Mouse (Mus musculus): ENCODE data around the gene Tlr4.

Gene Tlr4

GRCm38 (mm10) chr4:66827463-66828162 is at the start of gene Tlr4:
Gene Tlr4 (plus strand): TSS chr4:66827584.
- DNase-seq, result peak; percentile 94

DNA sequence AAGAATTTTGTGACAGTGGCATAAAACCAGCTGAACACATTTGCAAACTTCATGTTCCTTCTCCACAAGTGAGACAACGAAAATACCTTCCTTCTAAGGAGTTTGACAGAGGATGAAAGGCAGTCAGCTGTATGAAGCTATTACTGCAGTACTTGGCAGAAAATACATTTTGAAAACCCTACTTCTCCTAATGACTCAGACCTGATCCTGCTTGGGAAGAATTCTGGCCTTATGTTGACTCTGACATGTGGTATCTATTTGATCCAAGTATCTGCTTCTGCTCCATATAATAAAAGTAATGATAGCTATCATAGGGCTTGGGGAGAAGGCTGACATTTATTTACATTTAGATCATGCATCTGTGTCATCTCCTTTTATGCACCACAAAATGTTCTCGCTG is 33.1 kb upstream of the Tlr4 start:
- no peak for DNase-seq

DNA sequence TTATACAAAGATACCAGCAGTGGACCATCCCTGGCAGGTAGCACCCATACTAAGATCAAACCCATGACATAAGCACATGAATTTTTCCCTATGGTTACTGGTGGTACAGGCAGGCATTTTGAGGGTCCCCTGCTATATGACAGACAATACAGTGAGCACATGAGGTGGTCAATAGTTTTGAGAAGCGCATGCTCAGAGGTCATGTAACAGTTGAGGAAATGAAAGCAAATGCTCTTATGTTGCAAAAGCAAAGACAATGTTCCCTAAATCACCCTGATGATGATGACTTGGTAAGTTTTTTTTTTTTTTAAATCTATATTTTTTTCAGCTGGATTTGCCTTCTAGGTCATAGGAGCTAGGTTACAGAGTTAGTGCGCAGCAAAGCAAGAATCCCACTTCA is 30.7 kb upstream of the Tlr4 start:
- DNase-seq, result peak; percentile 4

DNA sequence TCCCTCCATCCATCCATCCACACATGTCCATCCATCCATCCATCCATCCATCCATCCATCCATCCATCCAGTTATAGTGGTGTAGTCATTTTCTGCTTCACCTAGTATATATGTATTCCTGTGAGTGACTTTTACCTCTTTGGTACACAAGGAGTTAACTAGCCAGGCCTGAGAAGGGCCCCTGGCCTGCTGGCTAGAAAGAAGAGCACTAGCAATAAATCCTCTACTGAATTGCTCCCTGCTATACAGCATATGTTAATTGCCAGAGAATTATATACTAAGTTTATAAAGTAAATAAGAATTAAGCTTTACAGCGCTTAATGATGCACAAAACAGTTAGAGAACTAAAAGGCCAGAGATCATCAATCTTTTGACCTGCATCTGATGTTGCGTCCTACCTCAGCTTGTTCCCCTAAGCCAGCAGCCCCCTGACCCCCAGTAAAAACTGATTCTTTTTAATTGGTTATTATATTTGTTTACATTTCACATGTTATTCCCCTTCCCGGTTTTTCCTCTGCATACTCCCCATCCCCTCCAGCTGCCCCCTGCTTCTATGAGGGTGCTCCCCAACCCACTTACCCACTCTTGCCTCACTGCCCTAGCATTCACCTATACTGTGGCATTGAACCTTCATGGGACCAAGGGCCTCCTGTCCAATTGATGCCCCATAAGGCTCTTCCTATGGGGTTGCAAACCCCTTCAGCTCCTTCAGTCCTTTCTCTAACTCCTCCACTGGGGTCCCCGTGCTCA is 22.7 kb upstream of the Tlr4 start:
- DNase-seq, result no peak

DNA sequence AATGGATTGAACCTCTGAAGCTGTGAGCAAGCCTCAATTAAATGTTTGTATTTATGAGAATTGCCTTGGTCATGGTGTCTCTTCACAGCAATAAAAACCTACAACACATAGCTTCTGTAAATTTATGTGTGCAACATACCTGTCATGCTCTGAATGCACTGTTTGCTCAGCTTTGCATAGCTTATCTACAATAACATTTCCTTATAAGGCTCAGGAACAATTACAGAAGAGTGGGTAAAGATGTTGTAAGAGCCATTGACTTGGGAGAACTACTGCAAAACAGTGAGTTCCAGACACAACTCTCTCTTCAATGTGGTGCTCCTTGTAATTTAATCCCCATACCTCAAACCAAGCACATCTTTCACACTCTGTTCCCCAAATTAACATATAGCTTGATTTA is 21.6 kb upstream of the Tlr4 start:
- no peak for DNase-seq

- no peak for DNase-seq
Measured at GRCm38 (mm10) chr4:66816364-66817026, 10.9 kb upstream of the Tlr4 start.

DNA sequence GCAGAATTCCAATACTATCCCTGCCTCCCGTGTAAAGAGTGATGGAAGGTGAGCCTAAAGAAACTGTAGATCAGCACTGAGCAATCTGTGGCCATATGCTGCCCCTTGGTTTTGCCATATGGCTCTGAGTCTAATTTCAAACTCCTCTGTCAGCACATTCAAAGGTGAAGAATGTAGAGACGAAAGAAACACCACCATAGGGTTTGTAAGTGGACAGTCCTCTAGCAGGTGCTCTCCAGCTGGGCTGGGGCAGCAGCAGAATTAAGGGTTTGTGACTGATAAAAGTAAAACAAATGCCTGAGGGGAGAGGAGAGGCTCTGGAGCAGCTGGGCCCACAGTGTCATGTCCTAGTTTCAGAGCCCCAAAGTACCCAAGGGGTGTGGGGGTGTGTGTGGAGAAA is 6.2 kb upstream of the Tlr4 start:
- no peak for DNase-seq

GRCm38 (mm10) chr4:66821764-66822163 is 5.6 kb upstream of the Tlr4 start:
- DNase-seq, result no peak

DNA sequence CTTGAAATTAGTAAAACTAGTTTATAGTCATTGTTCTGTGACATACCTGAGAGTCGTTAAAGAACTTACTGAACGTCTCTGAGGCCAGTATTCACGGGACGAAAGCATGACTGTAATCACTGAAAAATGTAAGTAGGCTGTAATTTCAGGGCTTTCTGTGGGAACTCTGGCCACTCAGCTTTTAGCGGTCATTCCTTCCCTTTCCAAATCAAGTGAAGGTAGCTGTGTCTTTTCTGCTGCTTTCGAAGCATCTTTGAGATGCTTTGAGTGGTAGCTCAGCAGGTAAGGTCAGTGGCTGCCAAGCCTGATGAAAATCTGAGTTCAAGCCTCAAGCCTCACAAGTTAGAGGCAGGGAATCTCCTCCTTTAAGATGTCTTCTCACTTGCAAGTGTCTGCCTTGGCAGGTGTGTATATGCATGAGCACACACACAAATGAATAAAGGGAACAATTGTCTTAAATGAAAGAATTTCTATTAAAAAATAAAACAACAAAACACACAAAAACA is 832 bp downstream of the Tlr4 start:
- DNase-seq, result no peak

- peak; percentile 54 for DNase-seq
Measured at GRCm38 (mm10) chr4:66828686-66829085, 1.3 kb downstream of the Tlr4 start.

DNA sequence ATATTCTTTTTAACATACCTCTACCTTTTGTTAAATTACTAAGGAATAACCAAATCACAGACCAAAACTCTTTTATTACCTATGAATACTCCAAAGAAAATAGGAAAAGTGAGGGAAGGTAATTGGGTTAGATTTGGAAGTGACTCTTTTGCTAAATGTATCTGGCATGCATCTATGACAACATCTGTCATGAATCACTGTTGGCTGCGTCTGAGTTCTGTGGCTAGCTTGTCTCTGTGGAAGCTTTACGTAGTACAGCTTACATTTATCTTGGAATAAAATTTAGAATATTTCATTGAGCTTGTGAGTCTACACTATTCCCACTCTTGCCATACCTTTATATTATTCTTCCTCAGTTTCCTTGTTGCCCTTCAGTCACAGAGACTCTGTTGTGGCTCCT is 10.7 kb downstream of the Tlr4 start:
- DNase-seq, result no peak

DNA sequence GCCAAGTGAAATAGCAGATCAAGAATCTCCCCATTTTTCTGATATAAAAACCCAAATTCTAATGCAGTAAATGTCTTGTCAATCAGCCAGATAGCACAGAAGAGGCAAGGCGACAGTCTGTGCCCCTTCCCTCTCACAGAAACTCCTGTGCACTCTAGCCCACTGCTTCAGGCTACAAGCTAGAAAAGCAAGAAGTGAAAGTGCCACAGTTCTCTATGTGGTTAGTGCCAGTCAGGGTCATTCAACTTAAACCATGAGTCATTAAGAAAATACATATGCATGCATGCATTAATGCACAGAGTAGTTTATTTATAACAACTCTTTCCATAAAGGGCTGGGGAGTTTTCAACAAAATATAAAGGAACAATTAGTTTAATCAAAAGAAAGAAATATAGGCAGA is 15.9 kb downstream of the Tlr4 start:
- peak; percentile 42 for DNase-seq

GRCm38 (mm10) chr4:66852011-66852410 is 24.6 kb downstream of the Tlr4 start:
- DNase-seq, result peak; percentile 75

DNA sequence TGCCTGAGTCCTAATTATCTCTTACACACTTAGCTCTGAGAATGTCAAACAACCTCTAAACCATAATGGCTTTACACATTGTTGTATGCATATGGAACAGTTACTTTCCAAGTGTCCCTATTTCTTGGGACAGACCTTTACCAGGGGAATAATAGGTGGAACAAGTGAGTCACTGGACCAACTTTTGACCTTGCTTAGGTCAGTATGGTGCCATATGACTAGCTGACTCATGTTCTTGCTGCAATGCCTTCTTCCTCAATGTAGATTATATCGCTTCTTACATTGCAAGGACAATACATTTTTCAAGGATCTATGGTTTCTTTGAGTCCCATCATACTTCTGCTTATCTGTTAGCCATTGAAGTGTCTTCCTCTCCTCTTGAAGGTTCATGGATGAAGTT is 29.6 kb downstream of the Tlr4 start:
- peak; percentile 34 for DNase-seq

DNA sequence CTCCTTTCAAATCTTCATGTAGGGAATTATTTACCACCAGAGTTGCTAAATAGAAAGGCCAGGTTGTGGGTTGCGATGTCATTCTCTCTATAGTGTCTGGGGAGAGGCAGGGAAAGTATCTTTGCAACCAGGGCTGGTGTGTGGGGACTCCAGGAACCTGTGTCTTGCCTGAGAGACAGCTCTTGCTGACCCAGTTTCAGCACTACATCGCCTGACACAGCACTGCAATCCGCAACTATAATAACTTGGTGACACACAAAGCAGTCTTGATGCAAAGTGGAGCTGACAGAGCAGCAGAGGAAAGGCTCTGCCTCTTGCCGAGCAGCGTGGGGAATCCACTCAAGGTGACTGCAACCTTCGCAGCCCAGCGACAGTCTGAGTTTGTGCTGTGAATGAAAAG is 42.5 kb downstream of the Tlr4 start:
- DNase-seq, result no peak

DNA sequence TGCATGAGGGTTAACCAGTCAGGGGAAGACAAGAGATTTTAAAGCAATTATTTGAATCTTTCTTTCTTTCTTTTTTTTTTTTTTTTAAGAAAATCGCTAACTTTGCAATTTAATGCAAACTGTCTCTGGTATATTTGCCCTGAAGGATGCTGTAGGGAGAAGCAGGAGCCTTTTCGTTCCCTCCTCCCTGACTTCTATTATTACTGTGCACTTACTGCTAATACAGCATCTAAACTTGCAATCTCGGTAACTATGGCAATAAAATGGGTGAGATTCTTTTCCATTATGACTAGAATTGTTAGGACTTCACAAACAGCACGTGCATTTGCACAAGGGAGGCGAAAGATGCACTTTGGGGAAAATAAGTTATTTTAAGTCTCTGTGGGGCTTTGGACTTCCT is 44.6 kb downstream of the Tlr4 start:
- no peak for DNase-seq

DNA sequence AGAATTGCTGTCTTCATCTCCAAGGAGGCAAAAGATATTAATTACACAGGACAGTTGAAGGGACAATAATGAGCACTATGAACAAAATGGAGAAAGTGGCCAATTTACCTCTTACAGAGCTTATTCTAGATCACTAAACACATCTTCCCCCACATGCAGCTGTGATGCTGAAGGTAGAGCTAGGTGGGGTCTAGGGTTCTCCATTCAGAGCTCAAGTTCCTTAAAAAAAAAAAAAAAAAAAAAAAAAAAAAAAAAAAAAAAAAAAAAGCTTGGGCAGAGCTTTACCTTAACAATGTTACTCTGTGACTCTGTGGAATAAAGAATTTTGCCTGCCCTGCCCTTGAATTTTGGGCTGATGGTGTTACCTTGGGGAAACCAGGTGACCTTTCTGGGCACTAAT is 46.0 kb downstream of the Tlr4 start:
- DNase-seq, result no peak

DNA sequence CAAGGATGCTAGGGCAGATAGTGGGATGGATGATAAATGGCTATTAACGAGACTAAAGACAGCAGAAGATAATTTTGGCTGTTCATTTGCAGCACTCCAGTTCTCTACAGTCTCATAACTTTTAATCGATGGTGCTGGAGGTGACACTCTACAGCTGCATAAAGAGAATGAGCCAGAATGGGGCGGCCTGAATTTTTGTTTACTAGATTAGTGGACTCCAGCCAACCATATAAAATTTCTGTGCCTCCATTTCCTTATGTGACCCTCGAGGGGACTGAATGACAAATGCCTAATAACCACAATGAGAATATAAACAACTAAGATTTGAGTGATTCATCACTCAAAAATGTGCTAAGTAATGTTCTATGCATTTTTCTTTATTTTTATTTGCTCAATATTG is 48.4 kb downstream of the Tlr4 start:
- no peak for DNase-seq

GRCm38 (mm10) chr4:66877609-66878008 is 50.2 kb downstream of the Tlr4 start:
- DNase-seq, result no peak

- no peak for DNase-seq
Measured at GRCm38 (mm10) chr4:66881496-66881895, 54.1 kb downstream of the Tlr4 start.

DNA sequence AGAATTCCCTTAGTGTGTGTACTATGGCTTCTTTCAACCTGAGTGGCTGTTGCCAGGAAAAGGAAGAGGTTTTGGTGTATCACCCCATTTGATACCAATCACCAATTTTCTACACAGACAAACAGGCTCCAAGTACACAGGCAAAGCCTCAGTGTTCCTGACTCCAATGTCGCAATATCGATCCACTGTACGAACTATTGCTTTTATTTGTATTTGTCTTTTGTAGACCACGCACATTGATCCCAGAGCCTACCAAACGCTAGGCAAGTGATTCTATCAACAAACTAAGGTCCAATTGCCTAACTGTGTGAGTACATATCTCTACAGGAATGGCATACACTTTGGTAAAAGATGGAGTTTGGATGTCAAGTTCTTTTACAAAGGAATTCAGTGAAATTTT is 55.9 kb downstream of the Tlr4 start:
- DNase-seq, result no peak

DNA sequence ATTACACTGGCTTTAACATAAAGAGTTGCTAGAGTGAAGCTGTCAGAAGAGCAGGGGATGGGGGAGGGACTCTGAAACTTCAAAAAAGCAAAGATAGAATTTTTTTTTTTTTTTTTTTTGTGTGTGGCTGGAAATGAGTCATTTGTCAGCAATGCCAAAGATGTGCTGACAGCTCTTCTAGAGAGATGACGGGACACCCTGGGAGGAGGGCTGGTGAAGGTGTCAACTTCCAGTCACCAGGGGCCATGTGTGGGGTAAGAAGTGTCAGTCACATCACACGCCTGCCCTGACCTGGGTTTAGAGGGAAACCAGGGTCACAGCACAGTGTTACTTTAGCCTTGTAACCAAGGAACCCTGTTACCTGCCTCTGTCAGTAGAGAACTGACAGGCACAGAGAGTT is 67.2 kb downstream of the Tlr4 start:
- no peak for DNase-seq

DNA sequence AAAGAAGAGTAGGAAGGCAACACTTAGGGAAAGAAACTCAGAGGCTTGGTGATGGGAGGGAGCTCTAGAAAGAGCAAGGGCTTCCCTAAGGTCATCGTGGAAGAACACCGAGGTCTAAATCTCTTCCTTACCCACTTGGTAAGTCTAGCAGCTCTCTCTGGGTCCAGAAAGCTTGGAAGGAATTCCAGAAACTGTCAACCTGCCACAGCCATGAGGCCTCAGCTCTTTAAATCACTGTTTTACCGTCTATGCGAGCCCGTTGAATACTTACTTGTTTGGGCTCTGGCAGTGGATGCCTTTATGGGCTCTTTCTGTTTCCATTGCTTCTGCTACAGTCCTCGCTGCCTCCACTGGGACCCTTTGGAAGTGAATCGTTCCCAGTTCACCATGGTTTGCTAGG is 67.6 kb downstream of the Tlr4 start:
- DNase-seq, result no peak

- no peak for DNase-seq
Measured at GRCm38 (mm10) chr4:66900126-66900525, 72.7 kb downstream of the Tlr4 start.
